Mouse (Mus musculus): ENCODE measurements around the gene Gnas.

DNA sequence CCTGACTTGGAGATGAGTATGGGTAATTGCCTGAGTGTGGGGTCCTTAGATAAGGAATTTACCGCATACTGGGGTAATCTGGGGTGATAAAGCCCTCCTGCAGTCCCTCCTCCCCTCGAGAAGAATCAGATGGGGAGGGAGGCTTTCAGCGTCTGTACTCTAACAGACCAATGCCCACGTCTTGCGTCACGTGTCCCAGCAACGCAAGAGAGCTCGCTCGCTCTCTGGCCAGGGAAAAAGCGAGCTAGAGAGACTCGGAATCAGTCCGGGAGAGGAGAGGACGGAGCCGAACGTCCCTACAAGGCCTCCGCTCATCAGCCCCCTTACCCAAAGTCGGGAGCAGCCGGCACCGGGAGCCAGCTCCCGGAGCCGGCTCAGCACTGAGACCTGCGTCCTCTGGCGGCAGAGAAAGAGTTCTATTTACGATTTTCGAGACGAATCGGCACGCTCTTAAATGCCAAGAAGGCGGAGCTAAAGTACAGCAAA is 13.0 kb downstream of the Gnas start:
- no peak for TF ChIP-seq CTCF (IDR thresholded peaks at IDR 0.05; ENCODE audit: control insufficient read depth, insufficient read depth, insufficient read length)
- peak; percentile 65 for TF ChIP-seq USF1 (IDR thresholded peaks at IDR 0.05; ENCODE audit: low read depth)
- no peak for TF ChIP-seq MAX (IDR thresholded peaks at IDR 0.05)
- no peak for TF ChIP-seq MYOD1 (IDR thresholded peaks at IDR 0.05; ENCODE audit: control insufficient read depth, insufficient read length, low read depth)
